Mouse (Mus musculus): ENCODE measurements around the gene Vrk2.

The Vrk2 gene

DNA sequence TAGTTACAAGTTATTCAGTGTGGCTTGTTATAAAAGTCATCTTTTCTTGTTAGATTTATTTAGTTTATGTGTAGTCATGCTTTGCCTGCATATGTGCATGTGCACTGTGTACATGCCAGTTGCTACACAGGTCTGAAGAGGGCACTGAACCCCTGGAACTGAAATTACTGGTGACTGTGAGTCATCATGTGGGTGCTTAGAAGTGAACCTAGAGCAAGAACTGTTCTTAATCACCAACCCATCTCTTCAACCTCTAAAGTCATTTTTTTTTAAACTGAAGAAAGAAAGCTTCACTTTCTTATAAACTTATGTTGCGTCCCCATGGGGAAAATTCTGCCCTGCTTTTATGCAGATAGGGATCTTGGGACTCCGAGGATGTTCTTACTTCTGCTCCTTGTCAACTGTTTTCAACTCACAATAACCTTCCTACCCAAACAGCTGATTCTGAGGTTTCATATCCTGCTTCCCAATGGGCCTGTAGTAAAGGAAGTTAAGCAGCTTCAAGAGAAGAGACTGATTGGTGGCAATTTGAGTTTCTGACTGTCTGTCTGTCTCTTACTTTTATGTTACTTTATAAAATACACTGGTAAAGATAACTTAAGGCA, 7.9 kb upstream of the Vrk2 start:
- Histone ChIP-seq H3K4me1 (replicated peaks; ENCODE audit: low read depth, low read length) (no peaks in the 10 kb centered on the region), H3K4me3 (replicated peaks; ENCODE audit: low read length) (no peak overlapping the region), H3K36me3 (ENCODE audit: insufficient read depth, low read length) (no peaks in the 10 kb centered on the region), H3K27me3 (ENCODE audit: insufficient read depth, low read length) (no peaks in the 10 kb centered on the region), H3K9me3 (ENCODE audit: low read length) (no peaks in the 10 kb centered on the region)
- TF ChIP-seq CTCF (conservative IDR thresholded peaks at IDR 0.05; ENCODE audit: low read length): no peak
- TF ChIP-seq NANOG (IDR thresholded peaks at IDR 0.05; ENCODE audit: borderline replicate concordance, low read length): no peak
- TF ChIP-seq POU5F1 (IDR thresholded peaks at IDR 0.05; ENCODE audit: borderline replicate concordance, low read length): no peak

DNA sequence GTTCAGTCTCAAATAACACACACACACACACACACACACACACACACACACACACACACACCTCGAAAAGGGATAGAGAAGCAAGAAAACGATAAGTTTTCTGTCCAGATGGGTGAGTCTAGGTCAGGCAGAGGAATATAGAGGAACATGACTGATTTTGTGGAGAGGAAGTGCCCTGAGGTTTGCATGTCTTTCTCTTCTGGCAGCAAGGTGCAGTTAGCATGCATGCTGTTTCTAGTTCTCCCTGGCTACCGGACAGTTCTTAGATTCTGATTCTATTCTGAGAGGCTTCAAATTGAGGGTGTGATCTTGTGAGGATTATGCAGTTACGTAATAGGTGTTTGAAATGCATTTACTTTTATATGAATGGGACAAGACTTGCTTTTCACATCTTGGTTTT, 6.9 kb upstream of the Vrk2 start:
- TF ChIP-seq POU5F1 (IDR thresholded peaks at IDR 0.05; ENCODE audit: borderline replicate concordance, low read length) (no peak), NANOG (IDR thresholded peaks at IDR 0.05; ENCODE audit: borderline replicate concordance, low read length) (no peak), CTCF (conservative IDR thresholded peaks at IDR 0.05; ENCODE audit: low read length) (no peak)
- no peaks in the 10 kb centered on the region for H3K4me1 ChIP-seq (replicated peaks; ENCODE audit: low read depth, low read length)

DNA sequence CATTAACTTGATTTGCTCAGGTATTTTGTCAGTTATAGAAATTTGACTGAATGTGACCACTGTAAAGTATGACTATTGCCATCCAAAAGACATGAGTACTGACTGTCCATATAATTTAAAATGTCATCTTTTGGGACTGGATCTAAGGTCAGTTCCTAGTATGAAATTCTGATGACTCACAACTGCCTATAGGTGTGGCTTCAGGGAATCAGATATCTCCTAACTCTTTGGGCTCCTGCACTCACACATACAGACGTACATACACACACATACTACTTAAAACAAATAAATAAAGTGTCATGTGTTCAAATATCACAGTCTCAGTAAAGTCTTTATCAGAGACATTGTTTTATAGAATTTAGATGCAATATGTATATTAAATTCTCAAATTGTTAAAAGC, 5.1 kb upstream of the Vrk2 start:
- Histone ChIP-seq H3K36me3 (ENCODE audit: insufficient read depth, low read length) (no peaks in the 10 kb centered on the region), H3K4me3 (replicated peaks; ENCODE audit: low read length) (no peak overlapping the region), H3K9me3 (ENCODE audit: low read length) (no peaks in the 10 kb centered on the region), H3K27me3 (ENCODE audit: insufficient read depth, low read length) (no peaks in the 10 kb centered on the region), H3K4me1 (replicated peaks; ENCODE audit: low read depth, low read length) (peaks cover under 1% of the 10 kb centered on the region; the same call in 1 of the 2 replicates)
- TF ChIP-seq POU5F1 (IDR thresholded peaks at IDR 0.05; ENCODE audit: borderline replicate concordance, low read length) (no peak), NANOG (IDR thresholded peaks at IDR 0.05; ENCODE audit: borderline replicate concordance, low read length) (no peak), CTCF (conservative IDR thresholded peaks at IDR 0.05; ENCODE audit: low read length) (no peak)

More for the DNA sequence above, 6.9 kb upstream of the Vrk2 start:
- Histone ChIP-seq H3K36me3 (ENCODE audit: insufficient read depth, low read length) (no peaks in the 10 kb centered on the region), H3K27me3 (ENCODE audit: insufficient read depth, low read length) (no peaks in the 10 kb centered on the region), H3K9me3 (ENCODE audit: low read length) (no peaks in the 10 kb centered on the region), H3K4me3 (replicated peaks; ENCODE audit: low read length) (no peak overlapping the region)

DNA sequence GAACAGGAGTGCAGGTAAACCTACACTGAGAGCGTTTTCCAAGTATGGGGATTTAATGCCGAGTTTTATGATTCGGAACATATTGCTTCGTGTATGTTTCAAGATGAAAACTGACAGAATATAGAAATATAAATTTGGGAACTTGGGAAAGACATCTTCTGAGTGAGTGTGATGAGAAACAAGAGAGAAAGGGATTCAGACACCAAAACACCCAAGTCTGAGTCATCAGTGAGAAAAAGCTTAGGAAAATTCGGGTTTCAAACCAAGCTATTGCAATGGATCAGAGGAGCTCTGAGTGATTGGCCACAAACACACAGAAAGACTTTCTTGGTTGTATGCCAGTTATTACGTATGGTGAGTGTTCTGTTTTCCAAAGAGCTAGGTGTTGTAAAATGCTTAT, 4.0 kb upstream of the Vrk2 start:
- Histone ChIP-seq H3K9me3 (ENCODE audit: low read length) (no peaks in the 10 kb centered on the region), H3K36me3 (ENCODE audit: insufficient read depth, low read length) (no peaks in the 10 kb centered on the region), H3K4me1 (replicated peaks; ENCODE audit: low read depth, low read length) (peaks cover 3% of the 10 kb centered on the region), H3K27me3 (ENCODE audit: insufficient read depth, low read length) (no peaks in the 10 kb centered on the region), H3K4me3 (replicated peaks; ENCODE audit: low read length) (no peak overlapping the region)
- TF ChIP-seq CTCF (conservative IDR thresholded peaks at IDR 0.05; ENCODE audit: low read length): no peak
- TF ChIP-seq NANOG (IDR thresholded peaks at IDR 0.05; ENCODE audit: borderline replicate concordance, low read length): no peak
- no peak for TF ChIP-seq POU5F1 (IDR thresholded peaks at IDR 0.05; ENCODE audit: borderline replicate concordance, low read length)

DNA sequence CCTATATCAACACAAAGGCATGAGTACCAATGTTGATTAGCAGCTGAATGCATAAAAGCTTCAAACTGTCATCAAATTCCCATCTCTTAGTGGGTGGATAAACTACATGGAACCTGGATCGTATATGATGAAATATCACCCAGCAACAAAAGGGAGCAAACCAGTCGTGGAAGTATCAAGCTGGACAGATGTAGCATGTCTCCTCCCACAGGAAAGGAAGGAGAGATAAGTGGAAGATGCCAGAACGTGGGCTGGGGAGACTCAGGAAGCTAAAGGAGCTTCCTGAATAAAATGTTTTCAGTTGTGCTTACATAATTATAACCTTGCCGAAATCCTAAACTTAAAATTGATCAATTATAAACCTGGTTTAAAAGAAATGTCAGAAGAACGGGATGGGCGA, 3.3 kb upstream of the Vrk2 start:
- TF ChIP-seq POU5F1 (IDR thresholded peaks at IDR 0.05; ENCODE audit: borderline replicate concordance, low read length) (no peak), CTCF (conservative IDR thresholded peaks at IDR 0.05; ENCODE audit: low read length) (no peak), NANOG (IDR thresholded peaks at IDR 0.05; ENCODE audit: borderline replicate concordance, low read length) (no peak)
- Histone ChIP-seq H3K4me1 (replicated peaks; ENCODE audit: low read depth, low read length) (peaks cover 9% of the 10 kb centered on the region), H3K4me3 (replicated peaks; ENCODE audit: low read length) (no peak overlapping the region), H3K9me3 (ENCODE audit: low read length) (no peaks in the 10 kb centered on the region), H3K27me3 (ENCODE audit: insufficient read depth, low read length) (no peaks in the 10 kb centered on the region), H3K36me3 (ENCODE audit: insufficient read depth, low read length) (no peaks in the 10 kb centered on the region)

DNA sequence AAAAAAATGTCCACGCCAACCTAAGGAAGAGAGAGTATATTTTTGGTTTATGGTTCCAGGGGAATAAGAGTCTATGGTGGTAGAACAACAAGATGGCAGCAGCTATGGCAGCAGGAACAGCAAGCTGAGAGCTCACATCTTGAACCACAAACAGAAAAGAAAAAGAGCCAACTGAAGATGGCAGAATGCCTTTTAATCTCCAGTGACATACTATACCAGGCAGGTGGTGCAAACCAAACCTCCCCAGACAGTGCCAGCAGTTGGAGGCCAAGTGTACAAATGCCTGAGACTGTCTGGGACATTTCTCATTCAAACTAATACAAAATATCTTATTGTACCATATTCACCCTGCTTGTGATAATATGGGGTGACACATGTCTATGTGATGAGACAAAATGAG, 2.4 kb upstream of the Vrk2 start:
- H3K9me3 ChIP-seq (ENCODE audit: low read length): no peaks in the 10 kb centered on the region
- no peaks in the 10 kb centered on the region for H3K27me3 ChIP-seq (ENCODE audit: insufficient read depth, low read length)
- H3K4me3 ChIP-seq (replicated peaks; ENCODE audit: low read length): no peak overlapping the region
- peaks cover 10% of the 10 kb centered on the region for H3K4me1 ChIP-seq (replicated peaks; ENCODE audit: low read depth, low read length)
- no peaks in the 10 kb centered on the region for H3K36me3 ChIP-seq (ENCODE audit: insufficient read depth, low read length)
- TF ChIP-seq CTCF (conservative IDR thresholded peaks at IDR 0.05; ENCODE audit: low read length) (no peak), NANOG (IDR thresholded peaks at IDR 0.05; ENCODE audit: borderline replicate concordance, low read length) (no peak), POU5F1 (IDR thresholded peaks at IDR 0.05; ENCODE audit: borderline replicate concordance, low read length) (no peak)

DNA sequence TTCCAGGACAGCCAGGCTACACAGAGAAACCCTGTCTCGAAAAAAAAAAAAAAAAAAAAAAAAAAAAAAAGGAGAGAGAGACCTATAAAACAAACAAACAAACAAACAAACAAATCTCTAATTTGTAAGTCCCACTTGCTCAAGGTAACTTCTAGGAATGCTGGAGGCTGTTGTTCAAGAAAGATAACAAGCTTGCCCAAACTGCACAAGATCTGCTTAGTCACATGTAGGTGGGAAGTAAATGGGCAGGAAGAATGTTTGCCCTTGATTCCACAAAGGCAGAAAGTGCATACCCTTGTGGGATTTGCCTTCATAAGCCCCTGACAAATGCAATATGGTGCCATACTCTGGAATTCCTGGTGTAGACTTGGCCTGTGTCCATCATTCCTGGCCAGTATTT, 688 bp upstream of the Vrk2 start:
- TF ChIP-seq NANOG (IDR thresholded peaks at IDR 0.05; ENCODE audit: borderline replicate concordance, low read length) (no peak), POU5F1 (IDR thresholded peaks at IDR 0.05; ENCODE audit: borderline replicate concordance, low read length) (no peak), CTCF (conservative IDR thresholded peaks at IDR 0.05; ENCODE audit: low read length) (no peak)
- Histone ChIP-seq H3K9me3 (ENCODE audit: low read length) (no peaks in the 10 kb centered on the region), H3K36me3 (ENCODE audit: insufficient read depth, low read length) (no peaks in the 10 kb centered on the region), H3K4me3 (replicated peaks; ENCODE audit: low read length) (no peak overlapping the region), H3K27me3 (ENCODE audit: insufficient read depth, low read length) (no peaks in the 10 kb centered on the region), H3K4me1 (replicated peaks; ENCODE audit: low read depth, low read length) (peaks cover 10% of the 10 kb centered on the region)

DNA sequence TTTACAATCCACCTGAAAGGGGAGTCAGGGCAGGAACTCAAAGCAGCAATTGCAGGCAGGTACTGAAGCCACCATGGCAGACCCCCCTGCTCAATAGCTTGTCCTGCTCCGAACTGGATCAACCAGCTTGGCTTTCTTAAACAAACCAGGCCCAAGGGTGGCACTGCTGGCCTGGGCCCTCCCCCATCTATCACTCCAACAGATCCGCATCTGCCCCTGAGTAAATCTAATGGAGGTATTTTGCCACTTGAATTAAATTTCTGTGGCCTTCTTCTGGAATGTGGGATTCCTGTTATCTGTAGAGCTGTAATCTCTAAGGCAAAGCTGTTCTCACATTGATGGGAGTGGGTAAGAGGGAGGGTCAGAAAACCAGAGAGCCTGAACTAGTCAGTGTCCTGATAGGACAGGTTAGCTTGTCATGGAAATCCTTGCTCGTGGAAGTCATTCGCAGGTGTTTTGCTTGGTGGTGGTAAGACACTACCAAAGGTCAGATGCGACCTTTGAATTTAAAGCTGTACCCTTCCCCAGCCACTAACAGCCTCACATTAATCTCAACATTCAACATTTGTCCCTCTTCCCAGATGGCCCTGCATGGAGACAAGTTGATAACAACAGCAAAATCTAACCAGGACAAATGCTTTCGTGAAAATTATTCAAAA, 1.3 kb downstream of the Vrk2 start:
- H3K4me3 ChIP-seq (replicated peaks; ENCODE audit: low read length): peak overlapping the region; percentile 82

More for the DNA sequence above, 1.3 kb downstream of the Vrk2 start:
- Histone ChIP-seq H3K9me3 (ENCODE audit: low read length) (no peaks in the 10 kb centered on the region), H3K4me1 (replicated peaks; ENCODE audit: low read depth, low read length) (peaks cover 10% of the 10 kb centered on the region), H3K36me3 (ENCODE audit: insufficient read depth, low read length) (no peaks in the 10 kb centered on the region), H3K27me3 (ENCODE audit: insufficient read depth, low read length) (no peaks in the 10 kb centered on the region)
- no peak for TF ChIP-seq NANOG (IDR thresholded peaks at IDR 0.05; ENCODE audit: borderline replicate concordance, low read length)
- no peak for TF ChIP-seq POU5F1 (IDR thresholded peaks at IDR 0.05; ENCODE audit: borderline replicate concordance, low read length)
- TF ChIP-seq CTCF (conservative IDR thresholded peaks at IDR 0.05; ENCODE audit: low read length): no peak

Measured in E14TG2a.4 (cell line).